Mouse (Mus musculus): ENCODE results near the gene Sh3bp2. TPM values are rescaled to one million over a fixed set of nuclear protein-coding genes. Genes with fewer than 3 reads are reported as not detected.
A peak's percentile ranks its signal among the peaks of the same experiment; 100 is the strongest.

Gene Sh3bp2
- polyA plus RNA-seq (2015; fragmentation: Nextera tagmentation; extraction: Ambion mirVana): 5.9 and 10.9 TPM in 2 replicates

GRCm38 (mm10) chr5:34525663-34526476, at the start of gene Sh3bp2:
Sh3bp2 (plus strand) TSS chr5:34525838.
- peak; percentile 94 for ATAC-seq (ENCODE audit: insufficient read depth, low FRiP score, low read depth)
- H3K4me2 ChIP-seq: peak within 1 kb of the TSS; percentile 94
- no peaks in the 10 kb centered on the region for H3K9me3 ChIP-seq
- WGBS: 2% methylated on average over 38 of the region's 38 CpGs
- peak within 1 kb of the TSS; percentile 66 for H3K4me3 ChIP-seq (replicated peaks)
- H3K27ac ChIP-seq: peak within 1 kb of the TSS; percentile 40; the same call in 1 of the 2 replicates
- H3K27me3 ChIP-seq (replicated peaks): no peaks in the 10 kb centered on the region
- no peaks in the 10 kb centered on the region for H3K36me3 ChIP-seq
- H3K9ac ChIP-seq: peak within 1 kb of the TSS; percentile 51
- 0 out of 2 replicates have a peak, but pooled peaks cover 4% of the 10 kb centered on the region for H3K4me1 ChIP-seq

DNA sequence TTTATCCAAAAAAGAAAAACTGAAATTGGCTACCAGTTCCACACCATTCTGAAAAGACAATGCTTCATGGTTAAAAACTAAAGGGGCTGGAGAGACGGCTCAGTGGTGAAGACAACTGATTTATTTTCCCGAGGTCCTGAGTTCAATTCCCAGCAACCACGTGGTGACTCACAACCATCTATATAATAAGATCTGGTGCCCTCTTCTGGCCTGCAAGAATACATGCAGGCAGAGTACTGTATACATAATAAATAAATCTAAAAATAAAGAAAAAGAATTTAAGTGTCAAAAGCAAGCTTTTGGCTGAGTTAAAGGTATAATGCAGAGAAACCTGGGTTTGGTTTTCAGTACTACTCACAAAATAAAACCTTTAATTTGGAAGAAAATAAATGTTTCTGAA, 44.7 kb upstream of the Sh3bp2 start:
- Histone ChIP-seq H3K4me2 (no peak overlapping the region), H3K9me3 (no peaks in the 10 kb centered on the region), H3K27ac (no peak overlapping the region), H3K27me3 (replicated peaks) (no peaks in the 10 kb centered on the region), H3K4me3 (replicated peaks) (no peak overlapping the region), H3K36me3 (peaks cover 46% of the 10 kb centered on the region), H3K9ac (no peak overlapping the region), H3K4me1 (no peaks in the 10 kb centered on the region)
- ATAC-seq (ENCODE audit: insufficient read depth, low FRiP score, low read depth): no peak
- 72% methylated on average over 3 of the region's 3 CpGs for WGBS

GRCm38 (mm10) chr5:34485731-34486130, 39.9 kb upstream of the Sh3bp2 start:
- Histone ChIP-seq H3K9ac (no peak overlapping the region), H3K4me1 (no peaks in the 10 kb centered on the region), H3K27me3 (replicated peaks) (no peaks in the 10 kb centered on the region), H3K9me3 (no peaks in the 10 kb centered on the region), H3K36me3 (peaks cover 31% of the 10 kb centered on the region), H3K27ac (no peak overlapping the region), H3K4me2 (no peak overlapping the region), H3K4me3 (replicated peaks) (no peak overlapping the region)
- no peak for ATAC-seq (ENCODE audit: insufficient read depth, low FRiP score, low read depth)
- 86% methylated on average over 15 of the region's 15 CpGs for WGBS

GRCm38 (mm10) chr5:34487320-34488090, 38.1 kb upstream of the Sh3bp2 start:
- peaks cover 19% of the 10 kb centered on the region for H3K36me3 ChIP-seq
- H3K27me3 ChIP-seq (replicated peaks): no peaks in the 10 kb centered on the region
- ATAC-seq (ENCODE audit: insufficient read depth, low FRiP score, low read depth): no peak
- H3K4me2 ChIP-seq: no peak overlapping the region
- no peaks in the 10 kb centered on the region for H3K9me3 ChIP-seq
- 64% methylated on average over 6 of the region's 6 CpGs for WGBS
- no peaks in the 10 kb centered on the region for H3K4me1 ChIP-seq
- H3K27ac ChIP-seq: 0 out of 2 replicates have a peak overlapping the region, but pooled peaks have one; percentile 16
- H3K4me3 ChIP-seq (replicated peaks): no peak overlapping the region
- no peak overlapping the region for H3K9ac ChIP-seq

- no peak overlapping the region for H3K27ac ChIP-seq
- WGBS: 75% methylated on average over 6 of the region's 6 CpGs
- no peak for ATAC-seq (ENCODE audit: insufficient read depth, low FRiP score, low read depth)
- peaks cover 16% of the 10 kb centered on the region for H3K36me3 ChIP-seq
- H3K4me2 ChIP-seq: no peak overlapping the region
- H3K27me3 ChIP-seq (replicated peaks): no peaks in the 10 kb centered on the region
- H3K4me3 ChIP-seq (replicated peaks): no peak overlapping the region
- no peaks in the 10 kb centered on the region for H3K4me1 ChIP-seq
- no peaks in the 10 kb centered on the region for H3K9me3 ChIP-seq
- H3K9ac ChIP-seq: no peak overlapping the region
Observed at GRCm38 (mm10) chr5:34488741-34489417, 36.8 kb upstream of the Sh3bp2 start.

DNA sequence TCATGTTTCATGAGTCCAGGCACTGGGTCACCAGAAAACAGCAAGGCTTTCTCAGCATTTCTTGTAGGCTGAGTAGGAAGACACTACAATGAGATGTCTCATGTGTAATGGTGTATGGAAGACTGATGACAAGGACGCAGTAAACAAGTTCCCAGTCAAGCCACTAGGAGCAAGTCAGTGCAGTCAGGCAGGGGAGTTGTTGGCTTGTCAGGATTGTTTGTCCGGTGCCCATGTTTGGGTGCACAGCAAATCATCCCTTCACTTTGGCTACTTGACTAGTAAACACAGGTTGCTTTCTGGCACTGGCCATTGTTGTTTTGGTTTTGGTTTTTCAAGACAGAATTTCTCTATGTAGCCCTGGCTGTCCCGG, 36.2 kb upstream of the Sh3bp2 start:
- H3K36me3 ChIP-seq: peaks cover 16% of the 10 kb centered on the region
- no peak for ATAC-seq (ENCODE audit: insufficient read depth, low FRiP score, low read depth)
- no peaks in the 10 kb centered on the region for H3K9me3 ChIP-seq
- 89% methylated on average over 3 of the region's 3 CpGs for WGBS
- H3K27ac ChIP-seq: no peak overlapping the region
- no peak overlapping the region for H3K9ac ChIP-seq
- no peak overlapping the region for H3K4me2 ChIP-seq
- H3K4me1 ChIP-seq: no peaks in the 10 kb centered on the region
- H3K4me3 ChIP-seq (replicated peaks): no peak overlapping the region
- no peaks in the 10 kb centered on the region for H3K27me3 ChIP-seq (replicated peaks)

- Histone ChIP-seq H3K36me3 (no peaks in the 10 kb centered on the region), H3K4me1 (no peaks in the 10 kb centered on the region), H3K27me3 (replicated peaks) (no peaks in the 10 kb centered on the region), H3K27ac (no peak overlapping the region), H3K4me2 (no peak overlapping the region), H3K9ac (no peak overlapping the region), H3K4me3 (replicated peaks) (no peak overlapping the region), H3K9me3 (no peaks in the 10 kb centered on the region)
- ATAC-seq (ENCODE audit: insufficient read depth, low FRiP score, low read depth): no peak
- 46% methylated on average over 6 of the region's 6 CpGs for WGBS
Observed at GRCm38 (mm10) chr5:34496745-34497144, 28.9 kb upstream of the Sh3bp2 start.

DNA sequence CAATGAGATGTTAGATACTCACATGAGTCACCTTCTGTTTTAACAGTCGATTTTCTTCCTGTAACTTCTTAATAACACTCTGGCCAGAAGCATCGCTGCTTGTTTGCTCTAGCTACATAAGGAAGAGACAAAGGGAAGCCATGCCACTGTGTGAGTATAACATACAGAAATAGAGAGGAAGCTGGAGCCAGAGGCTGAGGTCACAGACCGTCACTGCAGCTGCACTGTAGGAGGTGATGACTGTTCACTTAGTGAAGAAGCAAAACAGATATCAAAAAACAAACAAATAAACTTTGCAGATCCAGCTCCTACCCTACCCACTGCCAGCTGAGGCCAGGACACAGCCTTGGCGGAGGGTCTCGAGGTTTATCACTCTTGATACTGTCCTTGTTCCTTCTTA, 24.8 kb upstream of the Sh3bp2 start:
- Histone ChIP-seq H3K4me1 (no peaks in the 10 kb centered on the region), H3K27me3 (replicated peaks) (no peaks in the 10 kb centered on the region), H3K36me3 (peaks cover 5% of the 10 kb centered on the region), H3K4me3 (replicated peaks) (no peak overlapping the region), H3K27ac (no peak overlapping the region), H3K4me2 (no peak overlapping the region), H3K9ac (no peak overlapping the region), H3K9me3 (no peaks in the 10 kb centered on the region)
- ATAC-seq (ENCODE audit: insufficient read depth, low FRiP score, low read depth): no peak
- WGBS: 74% methylated on average over 5 of the region's 5 CpGs

GRCm38 (mm10) chr5:34501588-34501987, 24.1 kb upstream of the Sh3bp2 start:
- peaks cover 5% of the 10 kb centered on the region for H3K36me3 ChIP-seq
- H3K4me3 ChIP-seq (replicated peaks): no peak overlapping the region
- no peak overlapping the region for H3K9ac ChIP-seq
- ATAC-seq (ENCODE audit: insufficient read depth, low FRiP score, low read depth): no peak
- H3K4me1 ChIP-seq: no peaks in the 10 kb centered on the region
- H3K27me3 ChIP-seq (replicated peaks): no peaks in the 10 kb centered on the region
- WGBS: 62% methylated on average over 3 of the region's 3 CpGs
- no peaks in the 10 kb centered on the region for H3K9me3 ChIP-seq
- no peak overlapping the region for H3K27ac ChIP-seq
- no peak overlapping the region for H3K4me2 ChIP-seq

DNA sequence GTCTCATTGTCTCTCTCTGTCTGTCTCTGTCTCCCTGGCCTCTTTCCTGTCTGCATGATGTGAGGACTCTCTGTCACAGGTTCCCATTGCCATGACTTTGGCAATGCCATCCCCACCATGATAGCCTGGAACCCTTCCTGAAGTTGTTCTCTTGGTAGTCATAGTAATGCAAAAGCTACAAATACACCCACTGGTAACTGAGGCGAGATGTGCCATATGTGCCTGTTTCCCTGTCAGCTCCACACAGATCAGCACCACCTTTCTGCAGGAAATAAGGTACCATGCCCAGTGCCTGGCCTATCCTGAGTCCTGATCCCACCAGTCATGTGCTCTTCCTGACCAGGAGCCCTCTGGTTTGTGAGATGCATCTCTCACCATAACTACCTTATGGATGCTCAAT, 23.2 kb upstream of the Sh3bp2 start:
- no peak overlapping the region for H3K4me3 ChIP-seq (replicated peaks)
- no peaks in the 10 kb centered on the region for H3K4me1 ChIP-seq
- 90% methylated on average over 1 of the region's 1 CpGs for WGBS
- no peak overlapping the region for H3K9ac ChIP-seq
- no peak overlapping the region for H3K4me2 ChIP-seq
- no peak for ATAC-seq (ENCODE audit: insufficient read depth, low FRiP score, low read depth)
- peaks cover 5% of the 10 kb centered on the region for H3K36me3 ChIP-seq
- no peaks in the 10 kb centered on the region for H3K9me3 ChIP-seq
- no peak overlapping the region for H3K27ac ChIP-seq
- H3K27me3 ChIP-seq (replicated peaks): no peaks in the 10 kb centered on the region

DNA sequence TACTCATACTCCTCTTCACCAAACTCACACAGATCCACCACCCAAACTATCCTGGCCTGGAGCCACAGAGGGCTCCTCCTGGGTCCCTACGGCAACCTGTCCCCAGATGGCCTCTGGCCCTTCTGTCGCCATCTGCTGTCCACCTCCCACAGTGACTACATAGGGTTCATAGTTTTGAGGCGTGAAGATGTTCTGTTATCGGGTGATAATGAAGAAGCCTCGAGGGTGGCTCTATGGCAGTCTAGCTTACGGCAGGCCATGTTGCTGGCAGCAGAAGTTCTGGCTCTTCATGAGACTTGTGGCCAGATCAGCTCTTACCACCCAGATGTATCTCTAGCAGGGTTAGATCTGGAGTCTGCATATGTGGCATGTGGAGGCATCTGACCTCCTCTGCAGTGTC, 22.8 kb upstream of the Sh3bp2 start:
- no peaks in the 10 kb centered on the region for H3K9me3 ChIP-seq
- H3K36me3 ChIP-seq: peaks cover 5% of the 10 kb centered on the region
- no peaks in the 10 kb centered on the region for H3K27me3 ChIP-seq (replicated peaks)
- no peak overlapping the region for H3K4me3 ChIP-seq (replicated peaks)
- WGBS: 83% methylated on average over 6 of the region's 6 CpGs
- H3K9ac ChIP-seq: no peak overlapping the region
- no peak overlapping the region for H3K4me2 ChIP-seq
- ATAC-seq (ENCODE audit: insufficient read depth, low FRiP score, low read depth): no peak
- H3K27ac ChIP-seq: no peak overlapping the region
- H3K4me1 ChIP-seq: no peaks in the 10 kb centered on the region

DNA sequence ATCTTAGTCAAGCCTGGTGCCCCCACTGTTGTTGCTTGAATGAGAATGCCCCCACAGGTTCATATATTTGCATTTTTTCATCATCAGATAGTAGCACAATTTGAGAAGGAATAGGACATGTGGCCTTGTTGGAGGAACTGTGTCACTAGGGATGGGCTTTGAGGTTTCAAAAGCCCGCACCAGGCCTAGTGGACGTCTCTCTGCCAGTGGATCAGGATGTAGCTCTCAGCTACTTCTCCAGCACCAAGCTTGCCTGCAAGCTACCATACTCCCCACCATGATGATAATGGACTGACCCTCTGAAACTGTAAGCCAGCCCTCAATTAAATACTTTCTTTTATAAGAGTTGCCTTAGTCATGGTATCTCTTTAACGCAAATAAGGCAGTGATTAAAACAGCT, 13.2 kb upstream of the Sh3bp2 start:
- no peak overlapping the region for H3K9ac ChIP-seq
- H3K36me3 ChIP-seq: no peaks in the 10 kb centered on the region
- peaks cover 5% of the 10 kb centered on the region for H3K4me1 ChIP-seq
- ATAC-seq (ENCODE audit: insufficient read depth, low FRiP score, low read depth): no peak
- no peaks in the 10 kb centered on the region for H3K9me3 ChIP-seq
- no peaks in the 10 kb centered on the region for H3K27me3 ChIP-seq (replicated peaks)
- H3K4me3 ChIP-seq (replicated peaks): no peak overlapping the region
- no peak overlapping the region for H3K4me2 ChIP-seq
- 84% methylated on average over 3 of the region's 3 CpGs for WGBS
- no peak overlapping the region for H3K27ac ChIP-seq
